Mouse (Mus musculus): Measurements from ENCODE around the gene Ehbp1l1. TPM values are rescaled to one million over a fixed set of nuclear protein-coding genes. Genes with fewer than 3 reads are reported as not detected.

Gene Ehbp1l1
- polyA plus RNA-seq, 1 experiment from 2014 or later: 6.1 TPM

- no peaks in the 10 kb centered on the region for H3K27me3 ChIP-seq (ENCODE audit: control insufficient read depth, insufficient read depth, low read length)
- ATAC-seq (ENCODE audit: insufficient number of reproducible peaks, low FRiP score, low TSS enrichment, low read depth): no peak
- H3K4me1 ChIP-seq (ENCODE audit: control insufficient read depth, insufficient read depth, low read length): peaks cover 10% of the 10 kb centered on the region
- peaks cover 23% of the 10 kb centered on the region for H3K36me3 ChIP-seq (ENCODE audit: control insufficient read depth, insufficient read depth, low read length)
- no peak overlapping the region for H3K4me2 ChIP-seq (ENCODE audit: low read depth, severe bottlenecking)
- 90% methylated on average over 6 of the region's 6 CpGs for WGBS
- DNase-seq (ENCODE audit: low spot score): no peak
- no peak overlapping the region for H3K4me3 ChIP-seq (ENCODE audit: low read depth, low read length)
- H3K9ac ChIP-seq (ENCODE audit: low read length): no peak overlapping the region
- H3K9me3 ChIP-seq (ENCODE audit: control insufficient read depth, low read length): no peaks in the 10 kb centered on the region
- H3K27ac ChIP-seq (replicated peaks; ENCODE audit: low read depth, low read length): no peak overlapping the region
Measured at GRCm38 (mm10) chr19:5721233-5721632, 4.9 kb downstream of the Ehbp1l1 start.

DNA sequence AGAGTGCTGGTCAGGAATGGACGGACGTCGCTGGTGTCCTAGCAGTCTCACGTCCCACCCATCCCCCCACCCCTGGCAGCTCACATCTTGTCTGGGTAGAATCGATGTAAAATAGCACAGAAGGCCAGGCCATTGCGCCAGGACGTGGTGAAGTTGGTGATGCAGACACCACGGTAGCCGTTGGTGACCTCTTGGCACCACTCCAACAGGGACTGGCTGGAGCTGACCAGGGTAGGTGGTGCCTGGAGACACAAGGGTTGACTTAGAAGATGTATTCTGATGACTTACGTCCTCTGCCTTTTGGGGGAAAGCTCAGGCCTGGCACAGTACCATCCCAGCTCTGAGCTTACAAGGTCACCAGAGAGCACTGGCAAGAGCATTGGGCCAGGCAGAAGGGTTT lies 9.2 kb downstream of the Ehbp1l1 start:
- Histone ChIP-seq H3K9ac (ENCODE audit: low read length) (no peak overlapping the region), H3K4me3 (ENCODE audit: low read depth, low read length) (no peak overlapping the region), H3K36me3 (ENCODE audit: control insufficient read depth, insufficient read depth, low read length) (peaks cover 21% of the 10 kb centered on the region)

GRCm38 (mm10) chr19:5715793-5716688 lies 10.1 kb downstream of the Ehbp1l1 start:
- peak overlapping the region; percentile 29 for H3K4me2 ChIP-seq (ENCODE audit: low read depth, severe bottlenecking)
- no peaks in the 10 kb centered on the region for H3K9me3 ChIP-seq (ENCODE audit: control insufficient read depth, low read length)
- WGBS: 18% methylated on average over 43 of the region's 43 CpGs
- H3K4me1 ChIP-seq (ENCODE audit: control insufficient read depth, insufficient read depth, low read length): peaks cover 14% of the 10 kb centered on the region
- no peak overlapping the region for H3K4me3 ChIP-seq (ENCODE audit: low read depth, low read length)
- no peaks in the 10 kb centered on the region for H3K27me3 ChIP-seq (ENCODE audit: control insufficient read depth, insufficient read depth, low read length)
- peaks cover 14% of the 10 kb centered on the region for H3K36me3 ChIP-seq (ENCODE audit: control insufficient read depth, insufficient read depth, low read length)
- H3K9ac ChIP-seq (ENCODE audit: low read length): 0 out of 2 replicates have a peak overlapping the region, but pooled peaks have one; percentile 17
- H3K27ac ChIP-seq (replicated peaks; ENCODE audit: low read depth, low read length): no peak overlapping the region
- peak; percentile 69 for DNase-seq (ENCODE audit: low spot score)
- peak; percentile 33; the same call in 1 of the 2 replicates for ATAC-seq (ENCODE audit: insufficient number of reproducible peaks, low FRiP score, low TSS enrichment, low read depth)

More for the DNA sequence above, 9.2 kb downstream of the Ehbp1l1 start:
- ATAC-seq (ENCODE audit: insufficient number of reproducible peaks, low FRiP score, low TSS enrichment, low read depth) (no peak), DNase-seq (ENCODE audit: low spot score) (no peak)
- 53% methylated on average over 10 of the region's 10 CpGs for WGBS
- Histone ChIP-seq H3K9me3 (ENCODE audit: control insufficient read depth, low read length) (no peaks in the 10 kb centered on the region), H3K4me1 (ENCODE audit: control insufficient read depth, insufficient read depth, low read length) (peaks cover 14% of the 10 kb centered on the region), H3K27me3 (ENCODE audit: control insufficient read depth, insufficient read depth, low read length) (no peaks in the 10 kb centered on the region), H3K27ac (replicated peaks; ENCODE audit: low read depth, low read length) (no peak overlapping the region), H3K4me2 (ENCODE audit: low read depth, severe bottlenecking) (no peak overlapping the region)

DNA sequence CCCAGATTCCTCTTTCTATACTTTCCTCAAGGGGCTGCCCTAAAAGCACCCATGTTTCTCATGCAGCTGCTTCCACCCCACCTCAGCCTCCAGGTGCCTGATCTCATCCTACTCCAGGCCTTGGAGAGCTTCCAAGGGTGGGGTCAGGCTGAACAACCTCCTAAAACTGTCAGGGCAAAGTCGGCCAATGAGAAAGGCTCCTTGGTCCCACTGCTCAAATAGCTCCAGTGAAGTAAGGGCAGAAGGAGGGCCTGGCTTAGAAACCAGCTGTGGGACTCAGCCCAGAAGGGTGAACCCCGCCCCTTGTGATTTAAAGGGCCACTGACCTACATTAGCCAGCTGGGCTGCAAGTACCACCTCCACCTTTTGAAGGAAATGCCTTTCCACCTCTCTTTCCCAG lies 12.4 kb downstream of the Ehbp1l1 start:
- no peak overlapping the region for H3K4me3 ChIP-seq (ENCODE audit: low read depth, low read length)
- no peaks in the 10 kb centered on the region for H3K9me3 ChIP-seq (ENCODE audit: control insufficient read depth, low read length)
- H3K4me1 ChIP-seq (ENCODE audit: control insufficient read depth, insufficient read depth, low read length): peaks cover 14% of the 10 kb centered on the region
- WGBS: 8% methylated on average over 2 of the region's 2 CpGs
- DNase-seq (ENCODE audit: low spot score) (peak; percentile 63), ATAC-seq (ENCODE audit: insufficient number of reproducible peaks, low FRiP score, low TSS enrichment, low read depth) (0 out of 2 replicates have a peak, but pooled peaks have one; percentile 48)
- no peak overlapping the region; the same call in 1 of the 2 replicates for H3K27ac ChIP-seq (replicated peaks; ENCODE audit: low read depth, low read length)
- peak overlapping the region; percentile 15; the same call in 1 of the 2 replicates for H3K4me2 ChIP-seq (ENCODE audit: low read depth, severe bottlenecking)
- H3K36me3 ChIP-seq (ENCODE audit: control insufficient read depth, insufficient read depth, low read length): peaks cover 8% of the 10 kb centered on the region
- H3K9ac ChIP-seq (ENCODE audit: low read length): no peak overlapping the region
- no peaks in the 10 kb centered on the region for H3K27me3 ChIP-seq (ENCODE audit: control insufficient read depth, insufficient read depth, low read length)

- Histone ChIP-seq H3K9me3 (ENCODE audit: control insufficient read depth, low read length) (no peaks in the 10 kb centered on the region), H3K27me3 (ENCODE audit: control insufficient read depth, insufficient read depth, low read length) (no peaks in the 10 kb centered on the region), H3K27ac (replicated peaks; ENCODE audit: low read depth, low read length) (peak overlapping the region; percentile 36; the same call in 1 of the 2 replicates), H3K4me3 (ENCODE audit: low read depth, low read length) (no peak overlapping the region), H3K4me1 (ENCODE audit: control insufficient read depth, insufficient read depth, low read length) (peaks cover 14% of the 10 kb centered on the region), H3K9ac (ENCODE audit: low read length) (no peak overlapping the region), H3K36me3 (ENCODE audit: control insufficient read depth, insufficient read depth, low read length) (peaks cover 8% of the 10 kb centered on the region), H3K4me2 (ENCODE audit: low read depth, severe bottlenecking) (no peak overlapping the region; the same call in 1 of the 2 replicates)
- 0 out of 2 replicates have a peak, but pooled peaks have one; percentile 28 for ATAC-seq (ENCODE audit: insufficient number of reproducible peaks, low FRiP score, low TSS enrichment, low read depth)
- WGBS: 77% methylated on average over 5 of the region's 5 CpGs
- no peak for DNase-seq (ENCODE audit: low spot score)
Measured at GRCm38 (mm10) chr19:5713255-5713654, 12.9 kb downstream of the Ehbp1l1 start.

DNA sequence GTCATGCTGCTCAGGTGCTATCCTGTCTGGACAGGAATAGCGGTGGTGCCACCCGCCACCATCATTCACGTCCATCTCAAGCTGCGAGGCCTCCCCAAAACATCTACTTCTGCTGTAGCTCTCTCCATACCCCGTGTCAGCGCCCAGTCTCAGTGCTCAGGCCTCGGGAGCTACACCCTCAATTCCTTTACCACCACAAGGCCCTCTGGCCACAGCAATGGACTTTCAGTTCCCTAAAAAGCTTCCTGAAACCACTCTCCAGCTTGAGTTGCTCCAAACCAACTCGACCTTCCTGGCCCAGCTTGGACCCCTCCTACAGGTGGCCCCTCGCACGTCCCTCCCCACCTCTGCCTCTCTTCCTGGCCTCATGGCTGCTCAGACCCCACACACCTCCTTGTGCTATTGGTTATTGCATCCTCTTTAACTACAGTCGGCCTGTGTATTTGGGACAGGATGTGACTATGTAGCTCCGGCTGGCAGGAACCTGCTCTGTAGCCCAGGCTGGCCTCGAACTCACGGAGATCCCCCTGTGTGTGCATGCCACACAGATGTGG lies 14.1 kb downstream of the Ehbp1l1 start:
- 91% methylated on average over 14 of the region's 14 CpGs for WGBS
- H3K4me3 ChIP-seq (ENCODE audit: low read depth, low read length): no peak overlapping the region
- no peak overlapping the region for H3K4me2 ChIP-seq (ENCODE audit: low read depth, severe bottlenecking)
- no peak for ATAC-seq (ENCODE audit: insufficient number of reproducible peaks, low FRiP score, low TSS enrichment, low read depth)
- no peak overlapping the region for H3K9ac ChIP-seq (ENCODE audit: low read length)
- H3K27me3 ChIP-seq (ENCODE audit: control insufficient read depth, insufficient read depth, low read length): no peaks in the 10 kb centered on the region
- peaks cover 14% of the 10 kb centered on the region for H3K4me1 ChIP-seq (ENCODE audit: control insufficient read depth, insufficient read depth, low read length)
- DNase-seq (ENCODE audit: low spot score): no peak
- H3K36me3 ChIP-seq (ENCODE audit: control insufficient read depth, insufficient read depth, low read length): peaks cover 10% of the 10 kb centered on the region
- no peak overlapping the region for H3K27ac ChIP-seq (replicated peaks; ENCODE audit: low read depth, low read length)
- no peaks in the 10 kb centered on the region for H3K9me3 ChIP-seq (ENCODE audit: control insufficient read depth, low read length)

GRCm38 (mm10) chr19:5711218-5711617 lies 14.9 kb downstream of the Ehbp1l1 start:
- H3K9ac ChIP-seq (ENCODE audit: low read length): no peak overlapping the region
- H3K4me3 ChIP-seq (ENCODE audit: low read depth, low read length): no peak overlapping the region
- peaks cover 11% of the 10 kb centered on the region for H3K4me1 ChIP-seq (ENCODE audit: control insufficient read depth, insufficient read depth, low read length)
- H3K27ac ChIP-seq (replicated peaks; ENCODE audit: low read depth, low read length): no peak overlapping the region
- WGBS: 18% methylated on average over 3 of the region's 3 CpGs
- H3K9me3 ChIP-seq (ENCODE audit: control insufficient read depth, low read length): no peaks in the 10 kb centered on the region
- DNase-seq (ENCODE audit: low spot score) (peak; percentile 70), ATAC-seq (ENCODE audit: insufficient number of reproducible peaks, low FRiP score, low TSS enrichment, low read depth) (no peak)
- peaks cover 10% of the 10 kb centered on the region for H3K36me3 ChIP-seq (ENCODE audit: control insufficient read depth, insufficient read depth, low read length)
- no peaks in the 10 kb centered on the region for H3K27me3 ChIP-seq (ENCODE audit: control insufficient read depth, insufficient read depth, low read length)
- no peak overlapping the region for H3K4me2 ChIP-seq (ENCODE audit: low read depth, severe bottlenecking)

DNA sequence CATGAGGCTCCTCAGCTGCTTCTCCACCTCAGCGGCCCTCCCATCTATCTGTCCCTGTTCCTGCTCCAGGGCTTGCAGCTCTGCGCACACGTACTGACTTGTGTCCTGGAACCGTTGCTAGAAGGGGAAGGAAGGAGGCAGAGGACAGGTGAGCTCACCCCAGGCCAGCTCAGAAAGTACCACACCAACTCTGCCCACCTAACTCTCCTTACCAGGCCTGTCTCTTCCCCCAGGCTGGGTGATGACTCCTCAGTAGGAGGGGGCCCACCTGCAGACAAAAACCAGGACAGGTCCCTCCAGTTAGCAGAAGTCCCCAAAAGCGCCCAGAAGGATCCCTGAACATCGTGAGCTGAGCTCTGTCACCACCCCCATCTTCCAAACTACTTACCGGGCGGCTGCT lies 15.5 kb downstream of the Ehbp1l1 start:
- H3K4me1 ChIP-seq (ENCODE audit: control insufficient read depth, insufficient read depth, low read length): peaks cover 9% of the 10 kb centered on the region; the same call in 1 of the 2 replicates
- 84% methylated on average over 8 of the region's 8 CpGs for WGBS

More for the DNA sequence above, 15.5 kb downstream of the Ehbp1l1 start:
- ATAC-seq (ENCODE audit: insufficient number of reproducible peaks, low FRiP score, low TSS enrichment, low read depth): no peak
- no peak overlapping the region for H3K4me3 ChIP-seq (ENCODE audit: low read depth, low read length)
- no peaks in the 10 kb centered on the region for H3K9me3 ChIP-seq (ENCODE audit: control insufficient read depth, low read length)
- no peak overlapping the region for H3K9ac ChIP-seq (ENCODE audit: low read length)
- H3K27ac ChIP-seq (replicated peaks; ENCODE audit: low read depth, low read length): no peak overlapping the region
- H3K4me2 ChIP-seq (ENCODE audit: low read depth, severe bottlenecking): no peak overlapping the region
- H3K27me3 ChIP-seq (ENCODE audit: control insufficient read depth, insufficient read depth, low read length): no peaks in the 10 kb centered on the region
- DNase-seq (ENCODE audit: low spot score): no peak
- peaks cover 10% of the 10 kb centered on the region for H3K36me3 ChIP-seq (ENCODE audit: control insufficient read depth, insufficient read depth, low read length)

All from limb, embryonic 11.5 days (tissue).